Mouse (Mus musculus): ENCODE results near the gene Spice1. TPM values are rescaled to one million over a fixed set of nuclear protein-coding genes. Genes with fewer than 3 reads are reported as not detected.

Gene Spice1
- polyA plus RNA-seq, 1 experiment from 2014 or later, result 25.5 TPM

GRCm38 (mm10) chr16:44331995-44332860, 14.7 kb upstream of the Spice1 start:
- peaks cover 11% of the 10 kb centered on the region; the same call in 1 of the 2 replicates for H3K4me1 ChIP-seq
- WGBS, result under 1% methylated on average over 60 of the region's 60 CpGs
- H3K4me3 ChIP-seq, result peak overlapping the region; percentile 51
- peaks cover 35% of the 10 kb centered on the region for H3K27me3 ChIP-seq
- H3K9ac ChIP-seq, result peak overlapping the region; percentile 58
- H3K9me3 ChIP-seq (replicated peaks), result no peaks in the 10 kb centered on the region
- H3K4me2 ChIP-seq (replicated peaks), result peak overlapping the region; percentile 83
- peak; percentile 80 for ATAC-seq (ENCODE audit: low FRiP score)
- H3K27ac ChIP-seq, result no peak overlapping the region
- H3K36me3 ChIP-seq, result no peaks in the 10 kb centered on the region

DNA sequence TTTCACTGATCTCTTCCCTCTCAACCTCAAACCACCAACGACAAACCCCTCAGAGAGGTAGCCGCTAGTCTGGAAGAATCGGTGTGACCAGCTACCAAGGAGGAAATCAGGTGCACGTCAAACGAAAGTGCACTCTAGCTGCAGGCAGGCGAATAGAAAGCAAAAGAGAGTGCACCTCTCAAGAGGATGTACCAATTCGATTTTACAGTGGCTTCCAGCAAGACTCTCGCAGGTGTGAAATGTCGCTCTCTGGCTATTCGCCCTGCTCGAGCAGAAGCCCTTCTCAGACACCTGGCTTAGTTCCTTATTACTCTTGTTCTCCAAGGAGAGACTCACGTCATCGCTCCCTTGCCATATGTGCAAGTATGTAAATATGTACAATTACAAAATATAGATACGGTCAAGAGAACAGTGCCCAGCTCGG, 14.0 kb upstream of the Spice1 start, which contains the start of gene Sidt1:
TSS of gene Sidt1 (minus strand) at position 336 of the 424 bp plus-strand sequence.
- no peaks in the 10 kb centered on the region for H3K36me3 ChIP-seq
- H3K9me3 ChIP-seq (replicated peaks), result no peaks in the 10 kb centered on the region
- H3K4me2 ChIP-seq (replicated peaks), result peak within 1 kb of the TSS; percentile 83
- ATAC-seq (ENCODE audit: low FRiP score), result no peak
- H3K4me1 ChIP-seq, result peaks cover 11% of the 10 kb centered on the region; the same call in 1 of the 2 replicates
- WGBS, result 8% methylated on average over 15 of the region's 15 CpGs
- peaks cover 35% of the 10 kb centered on the region for H3K27me3 ChIP-seq
- no peak within 1 kb of the TSS for H3K27ac ChIP-seq
- H3K9ac ChIP-seq, result peak within 1 kb of the TSS; percentile 58
- peak within 1 kb of the TSS; percentile 51 for H3K4me3 ChIP-seq

GRCm38 (mm10) chr16:44337541-44337940, 9.4 kb upstream of the Spice1 start:
- no peak overlapping the region for H3K27ac ChIP-seq
- peaks cover 6% of the 10 kb centered on the region; the same call in 1 of the 2 replicates for H3K4me1 ChIP-seq
- no peak for ATAC-seq (ENCODE audit: low FRiP score)
- H3K9me3 ChIP-seq (replicated peaks), result no peaks in the 10 kb centered on the region
- H3K4me2 ChIP-seq (replicated peaks), result no peak overlapping the region
- no peak overlapping the region for H3K9ac ChIP-seq
- H3K4me3 ChIP-seq, result no peak overlapping the region
- no peaks in the 10 kb centered on the region for H3K36me3 ChIP-seq
- H3K27me3 ChIP-seq, result peaks cover 15% of the 10 kb centered on the region

GRCm38 (mm10) chr16:44349801-44350397, 3.0 kb downstream of the Spice1 start:
- Histone ChIP-seq H3K36me3 (no peaks in the 10 kb centered on the region), H3K4me2 (replicated peaks) (no peak overlapping the region), H3K4me1 (peaks cover 8% of the 10 kb centered on the region), H3K9ac (no peak overlapping the region), H3K9me3 (replicated peaks) (no peaks in the 10 kb centered on the region), H3K27ac (no peak overlapping the region), H3K4me3 (no peak overlapping the region), H3K27me3 (no peaks in the 10 kb centered on the region)
- no peak for ATAC-seq (ENCODE audit: low FRiP score)
- WGBS, result 88% methylated on average over 4 of the region's 4 CpGs

- 85% methylated on average over 7 of the region's 7 CpGs for WGBS
- Histone ChIP-seq H3K27me3 (no peaks in the 10 kb centered on the region), H3K9me3 (replicated peaks) (no peaks in the 10 kb centered on the region), H3K27ac (no peak overlapping the region), H3K4me3 (no peak overlapping the region), H3K9ac (no peak overlapping the region), H3K4me2 (replicated peaks) (no peak overlapping the region), H3K36me3 (peaks cover 10% of the 10 kb centered on the region; the same call in 1 of the 2 replicates), H3K4me1 (no peaks in the 10 kb centered on the region)
- no peak for ATAC-seq (ENCODE audit: low FRiP score)
Observed at GRCm38 (mm10) chr16:44356291-44356690, 9.4 kb downstream of the Spice1 start.

GRCm38 (mm10) chr16:44357571-44358268, 10.8 kb downstream of the Spice1 start:
- Histone ChIP-seq H3K27ac (no peak overlapping the region), H3K4me3 (no peak overlapping the region), H3K27me3 (no peaks in the 10 kb centered on the region), H3K9ac (no peak overlapping the region), H3K36me3 (peaks cover 12% of the 10 kb centered on the region; the same call in 1 of the 2 replicates), H3K4me2 (replicated peaks) (no peak overlapping the region), H3K4me1 (no peaks in the 10 kb centered on the region), H3K9me3 (replicated peaks) (no peaks in the 10 kb centered on the region)
- 73% methylated on average over 4 of the region's 4 CpGs for WGBS
- ATAC-seq (ENCODE audit: low FRiP score), result no peak

DNA sequence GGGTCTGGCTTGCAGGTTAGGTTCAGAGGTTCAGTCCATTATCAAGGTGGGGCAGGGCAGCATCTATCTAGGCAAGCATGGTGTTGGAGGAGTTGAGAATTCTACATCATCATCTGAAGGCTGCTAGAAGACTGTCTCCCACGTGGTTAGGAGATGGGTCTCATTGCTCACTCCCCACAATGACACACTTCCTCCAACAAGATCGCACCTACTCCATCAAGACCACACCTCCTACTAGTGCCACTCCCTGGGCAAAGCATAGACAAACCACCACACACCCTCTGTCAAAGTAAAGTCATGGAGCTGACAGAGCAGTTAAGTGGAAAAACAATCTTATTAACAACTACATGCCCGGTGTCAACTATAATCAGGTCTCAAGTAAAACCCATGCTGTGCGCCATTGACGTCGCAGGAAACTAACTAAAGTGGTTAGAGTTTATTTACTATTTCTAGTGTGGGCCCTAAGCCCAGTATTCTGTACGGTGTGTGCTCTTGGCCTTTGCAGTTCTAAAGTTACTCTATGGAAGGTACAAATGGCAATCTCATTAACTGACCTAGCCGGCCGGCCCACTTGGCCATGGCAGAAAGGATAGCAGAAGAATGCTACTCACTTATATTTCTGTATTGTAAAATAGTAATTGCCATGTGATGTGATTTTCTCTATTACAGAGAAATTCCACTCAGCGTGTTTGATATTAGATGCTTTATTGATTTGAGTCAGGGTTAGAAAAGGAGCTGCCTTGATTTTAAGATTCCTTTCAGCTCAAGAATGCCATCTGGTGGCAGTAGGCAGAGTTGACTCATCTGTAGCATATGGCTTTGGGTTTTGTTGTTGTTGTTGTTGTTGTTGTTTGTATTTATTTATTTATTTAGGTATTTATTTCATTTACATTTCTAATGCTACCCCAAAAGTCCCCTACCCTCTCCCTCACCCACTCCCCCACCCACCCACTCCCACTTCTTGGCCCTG, 15.3 kb downstream of the Spice1 start:
- ATAC-seq (ENCODE audit: low FRiP score), result no peak
- 90% methylated on average over 10 of the region's 10 CpGs for WGBS
- H3K36me3 ChIP-seq, result peaks cover 21% of the 10 kb centered on the region
- H3K9me3 ChIP-seq (replicated peaks), result no peaks in the 10 kb centered on the region
- H3K4me3 ChIP-seq, result no peak overlapping the region
- H3K27me3 ChIP-seq, result no peaks in the 10 kb centered on the region
- H3K4me1 ChIP-seq, result no peaks in the 10 kb centered on the region
- H3K4me2 ChIP-seq (replicated peaks), result no peak overlapping the region
- H3K9ac ChIP-seq, result no peak overlapping the region
- no peak overlapping the region for H3K27ac ChIP-seq

DNA sequence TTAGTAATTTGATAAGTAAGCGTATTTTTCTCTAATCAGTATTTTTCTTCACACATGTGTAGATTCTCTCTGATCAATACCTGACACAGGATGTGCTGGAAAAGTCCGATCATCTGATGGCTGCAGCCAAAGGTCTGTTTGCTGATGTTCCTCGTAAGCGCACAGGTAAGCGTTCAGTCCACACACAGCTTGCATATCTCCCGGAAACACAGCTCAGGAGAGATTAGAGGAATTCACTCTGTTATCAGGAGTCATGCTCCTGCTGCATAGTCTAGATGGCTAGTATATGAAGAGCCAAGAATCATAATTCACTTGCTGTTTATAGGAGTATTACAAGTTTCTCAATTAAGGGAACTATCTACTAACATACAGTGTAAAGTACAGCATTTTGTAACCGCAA, 18.6 kb downstream of the Spice1 start:
- no peak overlapping the region for H3K4me2 ChIP-seq (replicated peaks)
- ATAC-seq (ENCODE audit: low FRiP score), result no peak
- H3K9ac ChIP-seq, result no peak overlapping the region
- no peaks in the 10 kb centered on the region for H3K9me3 ChIP-seq (replicated peaks)
- WGBS, result 97% methylated on average over 7 of the region's 7 CpGs
- no peaks in the 10 kb centered on the region for H3K27me3 ChIP-seq
- no peaks in the 10 kb centered on the region for H3K4me1 ChIP-seq
- no peak overlapping the region for H3K4me3 ChIP-seq
- H3K36me3 ChIP-seq, result peaks cover 19% of the 10 kb centered on the region
- H3K27ac ChIP-seq, result no peak overlapping the region

- Histone ChIP-seq H3K9ac (no peak overlapping the region), H3K4me3 (no peak overlapping the region), H3K27me3 (no peaks in the 10 kb centered on the region), H3K4me1 (no peaks in the 10 kb centered on the region), H3K9me3 (replicated peaks) (no peaks in the 10 kb centered on the region), H3K36me3 (peaks cover 34% of the 10 kb centered on the region), H3K4me2 (replicated peaks) (no peak overlapping the region), H3K27ac (no peak overlapping the region)
- 93% methylated on average over 4 of the region's 4 CpGs for WGBS
- no peak for ATAC-seq (ENCODE audit: low FRiP score)
Observed at GRCm38 (mm10) chr16:44375459-44375858, 28.5 kb downstream of the Spice1 start.

DNA sequence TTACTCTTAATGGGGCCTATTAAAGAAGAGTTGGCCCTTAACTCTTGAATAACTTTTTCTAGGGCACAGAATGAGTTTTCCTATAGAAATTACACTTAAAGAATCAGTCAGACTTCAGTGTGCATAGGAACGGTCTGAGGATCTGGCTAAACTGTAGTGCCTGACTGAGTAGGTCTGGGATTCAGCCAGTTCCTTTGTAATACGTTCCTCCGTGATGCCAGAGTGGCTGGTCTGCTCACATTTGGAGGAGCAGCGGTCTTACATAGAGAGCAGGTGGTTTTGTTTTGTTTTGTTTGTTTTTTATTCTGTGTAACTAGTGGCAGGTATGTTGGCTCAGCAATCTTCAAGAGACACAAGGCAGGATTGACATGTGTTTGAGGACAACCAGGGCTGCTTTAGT, 33.1 kb downstream of the Spice1 start:
- peaks cover 22% of the 10 kb centered on the region for H3K36me3 ChIP-seq
- H3K9ac ChIP-seq, result no peak overlapping the region
- no peak for ATAC-seq (ENCODE audit: low FRiP score)
- H3K27me3 ChIP-seq, result no peaks in the 10 kb centered on the region
- no peak overlapping the region for H3K4me2 ChIP-seq (replicated peaks)
- H3K4me3 ChIP-seq, result no peak overlapping the region
- no peaks in the 10 kb centered on the region for H3K9me3 ChIP-seq (replicated peaks)
- WGBS, result 77% methylated on average over 4 of the region's 4 CpGs
- peaks cover 8% of the 10 kb centered on the region for H3K4me1 ChIP-seq
- H3K27ac ChIP-seq, result no peak overlapping the region

DNA sequence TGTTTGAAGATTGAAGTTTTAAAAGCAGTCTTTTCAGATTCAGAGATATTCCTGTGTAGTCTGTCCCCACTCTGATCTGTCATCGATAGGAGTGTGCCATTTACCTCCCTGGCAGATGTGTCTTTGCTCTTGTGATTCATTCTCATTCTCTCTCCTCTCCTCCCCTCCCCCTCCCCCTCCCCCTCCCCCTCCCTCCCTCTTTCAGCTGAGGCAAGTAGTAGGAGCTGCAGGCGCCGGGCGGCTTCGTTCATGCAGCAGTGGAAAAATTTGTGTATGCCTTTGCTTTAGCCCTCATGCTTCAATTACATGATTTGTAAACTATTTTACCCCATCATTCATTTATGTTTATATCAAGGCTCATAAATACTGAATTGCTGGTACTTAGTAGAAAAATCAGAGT, 34.7 kb downstream of the Spice1 start:
- H3K36me3 ChIP-seq, result peaks cover 19% of the 10 kb centered on the region
- no peak overlapping the region for H3K4me2 ChIP-seq (replicated peaks)
- H3K9me3 ChIP-seq (replicated peaks), result no peaks in the 10 kb centered on the region
- H3K4me1 ChIP-seq, result peaks cover 8% of the 10 kb centered on the region
- no peak; the same call in 1 of the 2 replicates for ATAC-seq (ENCODE audit: low FRiP score)
- H3K9ac ChIP-seq, result no peak overlapping the region
- H3K27me3 ChIP-seq, result no peaks in the 10 kb centered on the region
- H3K27ac ChIP-seq, result no peak overlapping the region
- 14% methylated on average over 5 of the region's 5 CpGs for WGBS
- H3K4me3 ChIP-seq, result no peak overlapping the region

All from hindbrain, embryonic 12.5 days (tissue).